Mouse (Mus musculus): ENCODE data around the gene Tes. TPM values are rescaled to one million over a fixed set of nuclear protein-coding genes. Genes with fewer than 3 reads are reported as not detected.

Gene Tes
- polyA plus RNA-seq, 1 experiment from 2014 or later: 7.7 TPM

DNA sequence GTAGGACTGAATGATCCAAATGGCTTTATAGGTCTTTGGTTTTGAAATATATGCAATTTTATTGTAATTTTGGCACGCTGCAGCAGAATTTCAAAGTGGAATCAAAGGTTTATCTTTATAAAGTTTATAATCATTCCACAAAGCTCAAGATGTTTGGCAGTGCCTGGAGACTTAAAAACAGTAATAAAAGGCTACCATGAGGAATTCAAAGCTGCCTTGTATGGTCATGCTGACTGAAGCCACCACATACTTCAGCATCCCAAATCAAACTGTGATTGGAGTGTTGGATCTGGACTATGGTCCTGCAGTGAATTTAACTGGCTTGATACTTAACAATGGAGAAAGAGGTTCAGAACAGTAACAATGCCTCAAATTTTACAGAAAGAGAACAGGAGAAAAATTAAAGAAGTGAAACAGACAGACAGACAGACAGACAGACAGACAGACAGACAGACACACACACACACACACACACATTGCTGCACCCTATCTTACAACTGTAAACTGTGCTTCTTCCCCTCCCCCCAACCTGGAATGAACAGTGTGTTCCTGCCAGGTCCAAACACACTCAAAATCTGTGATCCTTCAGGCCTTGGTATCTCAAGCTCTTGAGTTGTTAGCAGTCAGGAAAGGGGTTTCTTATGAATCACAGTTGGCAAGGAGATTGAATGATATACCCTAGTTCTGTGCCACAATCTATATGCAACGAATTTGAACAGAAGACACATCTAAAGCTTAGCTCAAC lies 50.3 kb downstream of the Tes start:
- TF ChIP-seq EP300 (IDR thresholded peaks at IDR 0.05; ENCODE audit: low read depth) (no peak), CTCF (IDR thresholded peaks at IDR 0.05; ENCODE audit: low read depth) (no peak)
- no peak for DNase-seq
- Histone ChIP-seq H3K27ac (ENCODE audit: low read depth) (no peak overlapping the region), H3K4me1 (ENCODE audit: insufficient read depth) (no peaks in the 10 kb centered on the region), H3K27me3 (ENCODE audit: insufficient read depth, low read length) (no peaks in the 10 kb centered on the region), H3K4me3 (ENCODE audit: low read depth, low read length) (no peak overlapping the region), H3K36me3 (replicated peaks; ENCODE audit: insufficient read depth, low read length) (no peaks in the 10 kb centered on the region), H3K9ac (replicated peaks) (no peak overlapping the region), H3K9me3 (ENCODE audit: low read length) (no peaks in the 10 kb centered on the region), H3K4me2 (ENCODE audit: low read depth, low read length) (no peak overlapping the region)
- no peak for ATAC-seq
- 68% methylated on average over 2 of the region's 2 CpGs for WGBS (ENCODE audit: insufficient replicate concordance)

DNA sequence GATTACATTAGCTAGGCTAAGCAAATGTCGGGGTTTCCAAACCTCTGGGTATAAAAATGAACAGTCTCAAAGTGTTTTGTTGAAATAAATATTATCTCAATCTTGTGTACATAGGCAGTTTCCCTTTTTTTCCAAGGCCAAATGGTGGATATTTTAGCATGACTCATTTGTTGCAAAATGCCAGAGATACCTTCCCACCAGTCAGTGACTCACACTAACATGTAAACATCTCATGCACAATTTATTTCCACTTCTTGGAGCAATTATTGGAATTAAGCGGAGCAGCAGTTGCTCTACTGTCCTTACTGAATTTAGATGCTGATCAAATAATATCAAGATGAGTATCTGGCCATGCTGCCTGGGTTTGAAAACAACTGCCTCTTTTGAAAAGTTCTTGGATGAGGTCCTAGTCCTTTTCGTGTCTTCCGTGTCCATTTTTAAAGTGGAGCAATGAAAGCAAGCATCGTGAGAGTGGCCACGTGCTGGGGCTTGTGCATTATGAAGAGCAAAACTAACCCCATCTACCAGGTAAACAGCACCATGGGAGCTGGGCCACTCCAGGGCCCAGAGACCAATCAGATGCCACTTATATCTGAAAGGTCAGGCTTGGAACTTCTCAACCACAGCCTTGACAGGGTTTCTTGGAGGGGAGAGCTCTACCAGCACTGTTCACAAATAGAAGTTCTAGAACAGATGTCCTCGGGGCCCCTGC lies 54.7 kb downstream of the Tes start:
- H3K27ac ChIP-seq (ENCODE audit: low read depth): no peak overlapping the region
- TF ChIP-seq EP300 (IDR thresholded peaks at IDR 0.05; ENCODE audit: low read depth) (no peak), CTCF (IDR thresholded peaks at IDR 0.05; ENCODE audit: low read depth) (no peak)
- no peaks in the 10 kb centered on the region for H3K27me3 ChIP-seq (ENCODE audit: insufficient read depth, low read length)
- H3K4me3 ChIP-seq (ENCODE audit: low read depth, low read length): no peak overlapping the region
- DNase-seq (no peak), ATAC-seq (no peak)
- H3K36me3 ChIP-seq (replicated peaks; ENCODE audit: insufficient read depth, low read length): no peaks in the 10 kb centered on the region
- H3K9me3 ChIP-seq (ENCODE audit: low read length): no peaks in the 10 kb centered on the region
- no peaks in the 10 kb centered on the region for H3K4me1 ChIP-seq (ENCODE audit: insufficient read depth)
- H3K4me2 ChIP-seq (ENCODE audit: low read depth, low read length): no peak overlapping the region
- H3K9ac ChIP-seq (replicated peaks): no peak overlapping the region
- WGBS (ENCODE audit: insufficient replicate concordance): 77% methylated on average over 7 of the region's 7 CpGs

DNA sequence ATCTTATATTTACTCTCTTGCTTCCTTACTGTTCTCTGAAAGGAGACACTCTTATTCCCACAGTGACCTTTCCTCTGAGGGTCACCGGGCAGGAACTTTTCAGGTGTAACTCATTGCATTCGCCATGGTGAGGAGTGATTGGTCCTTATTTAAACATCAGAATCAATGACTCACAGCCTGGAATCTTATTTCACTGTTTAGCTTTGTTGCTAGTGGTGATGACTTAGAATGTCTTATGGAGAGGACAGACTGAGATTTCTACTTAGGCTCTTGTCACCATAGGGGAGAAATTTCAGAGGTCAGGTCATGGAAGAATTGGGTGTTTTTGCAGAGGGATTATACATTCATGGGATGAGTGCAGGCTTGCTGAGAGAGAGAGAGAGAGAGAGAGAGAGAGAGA lies 75.1 kb downstream of the Tes start:
- Histone ChIP-seq H3K4me1 (ENCODE audit: insufficient read depth) (no peaks in the 10 kb centered on the region), H3K4me2 (ENCODE audit: low read depth, low read length) (no peak overlapping the region), H3K4me3 (ENCODE audit: low read depth, low read length) (no peak overlapping the region), H3K9me3 (ENCODE audit: low read length) (no peaks in the 10 kb centered on the region), H3K9ac (replicated peaks) (no peak overlapping the region), H3K27me3 (ENCODE audit: insufficient read depth, low read length) (no peaks in the 10 kb centered on the region), H3K36me3 (replicated peaks; ENCODE audit: insufficient read depth, low read length) (no peaks in the 10 kb centered on the region), H3K27ac (ENCODE audit: low read depth) (no peak overlapping the region)
- DNase-seq (no peak), ATAC-seq (no peak)
- TF ChIP-seq EP300 (IDR thresholded peaks at IDR 0.05; ENCODE audit: low read depth): no peak
- no peak for TF ChIP-seq CTCF (IDR thresholded peaks at IDR 0.05; ENCODE audit: low read depth)
- WGBS (ENCODE audit: insufficient replicate concordance): 64% methylated on average over 2 of the region's 2 CpGs

DNA sequence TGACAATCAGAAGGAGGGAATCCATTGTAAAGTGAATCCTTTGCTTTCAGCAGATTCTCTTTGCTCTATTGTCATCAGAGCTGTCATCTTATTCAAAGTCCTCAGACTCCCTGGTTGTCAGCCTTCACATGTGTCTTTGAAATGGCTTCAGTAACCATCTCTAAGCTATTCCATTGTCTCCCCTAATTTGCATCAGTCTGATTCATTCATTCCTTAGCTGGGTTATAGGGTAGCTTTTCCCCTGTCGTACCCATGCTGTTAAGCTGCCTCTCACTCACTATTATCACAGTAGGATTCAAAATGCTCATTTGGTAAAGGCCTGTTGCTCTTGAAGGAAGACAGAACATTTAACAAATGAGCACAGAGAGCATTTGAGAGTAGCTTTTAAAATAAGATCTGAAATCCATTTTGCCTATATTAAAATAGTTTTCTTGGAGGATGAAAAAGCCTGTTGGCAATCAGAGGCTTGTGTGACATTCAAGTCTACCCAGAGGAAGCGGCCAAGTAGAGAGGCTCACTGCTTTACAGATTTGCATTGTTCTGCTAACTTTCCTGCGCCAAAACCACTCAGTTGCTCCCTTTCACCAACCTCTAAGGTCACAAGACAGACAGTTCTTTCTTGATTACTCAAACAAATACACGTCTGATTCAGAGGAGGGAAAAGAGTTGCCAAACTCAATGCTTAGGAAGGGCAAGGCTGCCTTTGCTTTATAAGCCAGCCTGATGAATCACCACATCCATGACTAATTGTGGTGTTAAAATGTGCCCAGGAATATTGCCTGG lies 77.8 kb downstream of the Tes start:
- 54% methylated on average over 4 of the region's 4 CpGs for WGBS (ENCODE audit: insufficient replicate concordance)
- no peak for ATAC-seq

DNA sequence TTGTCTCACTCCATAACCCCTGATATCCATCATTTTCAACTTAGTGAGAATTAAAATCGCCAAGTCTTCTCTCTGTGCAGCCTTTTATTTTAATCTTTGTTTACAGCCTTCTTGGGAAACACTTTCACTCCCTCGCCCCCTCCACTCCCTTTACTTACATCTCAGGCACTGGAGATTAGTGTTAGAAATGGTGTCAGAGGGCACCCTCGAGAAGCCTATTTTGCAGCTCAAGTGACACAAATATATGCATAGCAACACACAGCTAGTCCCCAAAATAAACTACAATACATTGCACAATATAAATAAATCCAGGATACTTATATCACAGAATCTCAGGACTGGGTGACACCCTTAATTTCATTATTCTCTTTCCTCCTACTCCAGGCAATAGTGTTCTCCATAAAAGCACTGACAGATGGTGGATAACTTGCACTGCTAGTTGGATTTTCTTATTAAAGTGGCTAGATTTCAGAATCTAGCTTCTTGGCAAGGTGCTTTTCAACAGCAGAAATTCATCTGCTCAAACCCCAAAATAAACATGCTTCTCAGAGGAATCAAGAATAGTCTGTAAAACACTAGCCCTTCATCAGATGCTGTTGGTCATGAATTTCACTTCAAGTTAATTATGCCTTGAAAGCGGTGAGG lies 86.2 kb downstream of the Tes start:
- H3K4me3 ChIP-seq (ENCODE audit: low read depth, low read length): no peak overlapping the region
- no peak for DNase-seq
- H3K27me3 ChIP-seq (ENCODE audit: insufficient read depth, low read length): no peaks in the 10 kb centered on the region
- no peaks in the 10 kb centered on the region for H3K36me3 ChIP-seq (replicated peaks; ENCODE audit: insufficient read depth, low read length)
- H3K27ac ChIP-seq (ENCODE audit: low read depth): no peak overlapping the region
- no peak overlapping the region for H3K9ac ChIP-seq (replicated peaks)
- TF ChIP-seq CTCF (IDR thresholded peaks at IDR 0.05; ENCODE audit: low read depth) (no peak), EP300 (IDR thresholded peaks at IDR 0.05; ENCODE audit: low read depth) (no peak)
- ATAC-seq: no peak
- no peaks in the 10 kb centered on the region for H3K4me1 ChIP-seq (ENCODE audit: insufficient read depth)
- 69% methylated on average over 4 of the region's 4 CpGs for WGBS (ENCODE audit: insufficient replicate concordance)
- no peak overlapping the region for H3K4me2 ChIP-seq (ENCODE audit: low read depth, low read length)
- H3K9me3 ChIP-seq (ENCODE audit: low read length): no peaks in the 10 kb centered on the region

More for the DNA sequence above, 77.8 kb downstream of the Tes start:
- TF ChIP-seq CTCF (IDR thresholded peaks at IDR 0.05; ENCODE audit: low read depth) (no peak), EP300 (IDR thresholded peaks at IDR 0.05; ENCODE audit: low read depth) (no peak)
- H3K27ac ChIP-seq (ENCODE audit: low read depth): no peak overlapping the region
- no peaks in the 10 kb centered on the region for H3K9me3 ChIP-seq (ENCODE audit: low read length)
- no peak for DNase-seq
- H3K4me2 ChIP-seq (ENCODE audit: low read depth, low read length): no peak overlapping the region
- no peaks in the 10 kb centered on the region for H3K27me3 ChIP-seq (ENCODE audit: insufficient read depth, low read length)
- no peaks in the 10 kb centered on the region for H3K36me3 ChIP-seq (replicated peaks; ENCODE audit: insufficient read depth, low read length)
- H3K9ac ChIP-seq (replicated peaks): no peak overlapping the region
- H3K4me1 ChIP-seq (ENCODE audit: insufficient read depth): no peaks in the 10 kb centered on the region
- no peak overlapping the region for H3K4me3 ChIP-seq (ENCODE audit: low read depth, low read length)

DNA sequence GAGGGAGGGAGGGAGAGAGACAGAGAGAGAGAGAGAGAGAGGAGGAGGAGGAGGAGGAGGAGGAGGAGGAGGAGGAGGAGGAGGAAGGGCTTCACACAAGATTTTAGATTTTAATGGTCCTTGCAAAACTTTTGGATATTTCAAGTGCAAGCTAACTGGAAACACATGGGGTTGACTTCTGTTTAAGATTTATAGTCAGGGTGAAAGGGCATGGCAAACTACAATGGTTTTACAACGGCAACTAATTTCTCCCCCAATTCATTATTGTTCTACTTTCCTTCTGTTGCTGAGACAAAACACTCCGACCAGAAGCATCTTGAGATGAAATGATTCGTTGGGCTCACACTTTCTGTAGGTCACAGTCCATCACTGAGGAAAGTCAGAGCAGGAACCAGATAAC lies 87.6 kb downstream of the Tes start:
- no peaks in the 10 kb centered on the region for H3K27me3 ChIP-seq (ENCODE audit: insufficient read depth, low read length)
- no peak overlapping the region for H3K4me3 ChIP-seq (ENCODE audit: low read depth, low read length)
- WGBS (ENCODE audit: insufficient replicate concordance): 43% methylated on average over 3 of the region's 3 CpGs
- ATAC-seq: no peak
- TF ChIP-seq CTCF (IDR thresholded peaks at IDR 0.05; ENCODE audit: low read depth): no peak
- TF ChIP-seq EP300 (IDR thresholded peaks at IDR 0.05; ENCODE audit: low read depth): no peak
- no peak overlapping the region for H3K27ac ChIP-seq (ENCODE audit: low read depth)
- DNase-seq: no peak
- no peaks in the 10 kb centered on the region for H3K9me3 ChIP-seq (ENCODE audit: low read length)
- no peak overlapping the region for H3K4me2 ChIP-seq (ENCODE audit: low read depth, low read length)
- no peak overlapping the region for H3K9ac ChIP-seq (replicated peaks)
- H3K36me3 ChIP-seq (replicated peaks; ENCODE audit: insufficient read depth, low read length): no peaks in the 10 kb centered on the region
- H3K4me1 ChIP-seq (ENCODE audit: insufficient read depth): no peaks in the 10 kb centered on the region

Other genes starting within 250 kb of the Tes start
- 4.3 and 4.8 TPM in 2 replicates for gene Tfec, start 166.7 kb upstream of the Tes start, polyA plus RNA-seq (2015; fragmentation: Nextera tagmentation; extraction: Ambion mirVana)
- 4.5 and 4.7 TPM in 2 replicates for gene Cav2, start 216.0 kb downstream of the Tes start, polyA plus RNA-seq (2015; fragmentation: Nextera tagmentation; extraction: Ambion mirVana)
- gene Cav1, start 241.2 kb downstream of the Tes start, polyA plus RNA-seq (2015; fragmentation: Nextera tagmentation; extraction: Ambion mirVana): 6.9 and 7.3 TPM in 2 replicates